Mouse (Mus musculus): ENCODE measurements around the gene Chrna4.

DNA sequence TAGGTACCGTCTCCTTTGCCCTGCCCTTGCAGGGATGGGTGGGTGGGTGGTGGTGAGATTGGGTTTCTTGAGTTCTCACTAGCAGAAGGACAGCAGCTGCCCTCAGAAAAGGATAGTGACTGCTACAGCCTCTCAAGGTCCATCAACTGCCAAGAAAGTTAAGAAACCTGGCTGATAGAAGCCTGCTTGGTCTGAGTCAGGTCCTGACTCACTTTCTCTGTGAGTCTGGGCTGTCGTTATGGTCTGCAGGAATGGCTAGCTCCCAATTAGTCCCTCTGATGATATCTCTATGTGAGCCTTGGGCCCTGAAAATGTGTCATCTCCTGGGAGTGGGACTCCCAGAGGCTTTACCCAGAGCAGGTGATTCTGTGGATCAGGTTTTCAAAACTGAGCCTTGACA lies 49.0 kb downstream of the Chrna4 start:
- TF ChIP-seq CTCF (IDR thresholded peaks at IDR 0.05) (no peak), EP300 (IDR thresholded peaks at IDR 0.05) (no peak)

Data from lung, postnatal 0 days (tissue).